Mouse (Mus musculus) G1E (cell line): ENCODE data around the gene Pbrm1.

ENCODE experiments used
- CTCF ChIP-seq: IDR thresholded peaks from 2 replicates; pipeline ENCODE4 v1.5.1; 2012; ENCODE audit warnings: low read depth, low read length, inconsistent platforms, mixed read lengths
- GATA1 ChIP-seq: IDR thresholded peaks from 2 replicates; pipeline ENCODE4 v1.6.1; 2012; ENCODE audit warnings: borderline replicate concordance, low read length, inconsistent platforms, mixed read lengths

- TF ChIP-seq CTCF, result no peak
- no peak for TF ChIP-seq GATA1
Measured at GRCm38 (mm10) chr14:31165991-31166630, 147.2 kb downstream of the Pbrm1 start.
